Comparison of ENCODE assay signal across 9 mouse cellular contexts in genomic region chr9:99628581-99628980, GRCm38 (mm10). TPM values are rescaled to one million over a fixed set of nuclear protein-coding genes. Genes with fewer than 3 reads are reported as not detected.
DNase-seq lines count a peak whose midpoint lies in the region; ATAC-seq lines count a peak whose summit lies in the region.
"Had no signal": no experiment of that assay in that cellular context is flagged by ENCODE, and none has a peak within 500 bp of the region (broad histone marks: within the 10 kb centered on the region; RNA-seq: fewer than 3 reads in every experiment).

No protein-coding gene starts in this region.

- H3K4me1 ChIP-seq in kidney, embryonic 14.5 days (ENCODE audit: control insufficient read depth, insufficient read depth, low read length): peaks cover 13% of the 10 kb centered on the region; the same call in 1 of the 2 replicates
- H3K4me1 ChIP-seq in forebrain, embryonic 11.5 days (replicated peaks; ENCODE audit: control insufficient read depth, insufficient read depth, low read length): peaks cover 19% of the 10 kb centered on the region
- peaks cover 9% of the 10 kb centered on the region for H3K4me1 ChIP-seq in intestine, embryonic 16.5 days (ENCODE audit: control insufficient read depth, insufficient read depth, low read length)
- peaks cover 26% of the 10 kb centered on the region for H3K4me1 ChIP-seq in neural tube, embryonic 15.5 days

- H3K4me2 ChIP-seq in kidney, embryonic 14.5 days (replicated peaks; ENCODE audit: low read depth, low read length): peak overlapping the region; percentile 53
- H3K4me2 ChIP-seq in forebrain, embryonic 11.5 days (ENCODE audit: low read depth, low read length, severe bottlenecking): peak overlapping the region; percentile 65; the same call in 1 of the 2 replicates
- H3K4me2 ChIP-seq in intestine, embryonic 16.5 days (ENCODE audit: low read depth, low read length): no peak overlapping the region
- peak overlapping the region; percentile 89 for H3K4me2 ChIP-seq in neural tube, embryonic 15.5 days

- no peaks in the 10 kb centered on the region for H3K9me3 ChIP-seq in kidney, embryonic 14.5 days (ENCODE audit: control insufficient read depth, low read length)
- H3K9me3 ChIP-seq in forebrain, embryonic 11.5 days (ENCODE audit: control insufficient read depth, low read length): no peaks in the 10 kb centered on the region
- no peaks in the 10 kb centered on the region for H3K9me3 ChIP-seq in intestine, embryonic 16.5 days (ENCODE audit: control insufficient read depth, low read length)
- H3K9me3 ChIP-seq in neural tube, embryonic 15.5 days (replicated peaks): no peaks in the 10 kb centered on the region

- H3K4me3 ChIP-seq in kidney, embryonic 14.5 days (ENCODE audit: low read length): no peak overlapping the region; the same call in 1 of the 2 replicates
- no peak overlapping the region for H3K4me3 ChIP-seq in forebrain, embryonic 11.5 days (ENCODE audit: low read depth, low read length)
- H3K4me3 ChIP-seq in intestine, embryonic 16.5 days (ENCODE audit: low read length): no peak overlapping the region
- H3K4me3 ChIP-seq in neural tube, embryonic 15.5 days (replicated peaks): peak overlapping the region; percentile 62

- no peak for ATAC-seq in kidney, embryonic 14.5 days (ENCODE audit: low FRiP score, low TSS enrichment)
- ATAC-seq in forebrain, embryonic 11.5 days (replicated peaks; ENCODE audit: low FRiP score): no peak
- no peak for ATAC-seq in intestine, embryonic 16.5 days
- no peak for ATAC-seq in neural tube, embryonic 15.5 days (ENCODE audit: low FRiP score)
- no peak for ATAC-seq in cerebellum, adult (ENCODE audit: insufficient number of reproducible peaks, low FRiP score, low TSS enrichment)

- WGBS in kidney, embryonic 14.5 days: 75% methylated on average over 4 of the region's 4 CpGs
- 51% methylated on average over 4 of the region's 4 CpGs for WGBS in forebrain, embryonic 11.5 days
- WGBS in intestine, embryonic 16.5 days: 67% methylated on average over 4 of the region's 4 CpGs
- WGBS in neural tube, embryonic 15.5 days: 64% methylated on average over 4 of the region's 4 CpGs

- peaks cover 7% of the 10 kb centered on the region for H3K36me3 ChIP-seq in kidney, embryonic 14.5 days (ENCODE audit: control insufficient read depth, insufficient read depth, low read length)
- no peaks in the 10 kb centered on the region for H3K36me3 ChIP-seq in forebrain, embryonic 11.5 days (ENCODE audit: control insufficient read depth, insufficient read depth, low read length)
- no peaks in the 10 kb centered on the region for H3K36me3 ChIP-seq in intestine, embryonic 16.5 days (ENCODE audit: control insufficient read depth, insufficient read depth, low read length)
- no peaks in the 10 kb centered on the region for H3K36me3 ChIP-seq in neural tube, embryonic 15.5 days

- peak overlapping the region; percentile 63; the same call in 1 of the 2 replicates for H3K9ac ChIP-seq in kidney, embryonic 14.5 days (ENCODE audit: low read depth, low read length)
- H3K9ac ChIP-seq in forebrain, embryonic 11.5 days (ENCODE audit: low read length): peak overlapping the region; percentile 66; the same call in 1 of the 2 replicates
- no peak overlapping the region for H3K9ac ChIP-seq in intestine, embryonic 16.5 days (ENCODE audit: low read depth, low read length)
- no peak overlapping the region for H3K9ac ChIP-seq in neural tube, embryonic 15.5 days (replicated peaks)

- no peaks in the 10 kb centered on the region for H3K27me3 ChIP-seq in kidney, embryonic 14.5 days (ENCODE audit: control insufficient read depth, insufficient read depth, low read length)
- no peaks in the 10 kb centered on the region for H3K27me3 ChIP-seq in forebrain, embryonic 11.5 days (ENCODE audit: control insufficient read depth, insufficient read depth, low read length)
- H3K27me3 ChIP-seq in intestine, embryonic 16.5 days (replicated peaks; ENCODE audit: control insufficient read depth, insufficient read depth, low read length): no peaks in the 10 kb centered on the region
- no peaks in the 10 kb centered on the region for H3K27me3 ChIP-seq in neural tube, embryonic 15.5 days (replicated peaks)

- no peak for DNase-seq in kidney, adult 8-10 months
- DNase-seq in forebrain, embryonic 11.5 days (ENCODE audit: low spot score): no peak
- DNase-seq in frontal cortex, postnatal 25 days (ENCODE audit: low spot score in 2 of 2): no peak
- DNase-seq in right cerebral cortex, adult 2 months (ENCODE audit: low spot score in 2 of 2): no peak

- H3K27ac ChIP-seq in kidney, embryonic 14.5 days (ENCODE audit: low read depth, low read length): no peak overlapping the region; the same call in 1 of the 2 replicates
- no peak overlapping the region for H3K27ac ChIP-seq in forebrain, embryonic 11.5 days (ENCODE audit: low read depth, low read length)
- H3K27ac ChIP-seq in intestine, embryonic 16.5 days (ENCODE audit: low read length): 0 out of 2 replicates have a peak overlapping the region, but pooled peaks have one; percentile 86
- peak overlapping the region; percentile 83; the same call in 1 of the 2 replicates for H3K27ac ChIP-seq in neural tube, embryonic 15.5 days (replicated peaks)
- H3K27ac ChIP-seq: macrophage had no signal

RNA-seq across cellular contexts. Expression of gene Dzip1l, which starts 0.7 kb away (rescaled TPM):
- polyA plus RNA-seq in kidney, embryonic 14.5 days (2014; fragmentation: Nextera tagmentation; extraction: Ambion mirVana): 10.7 and 23.0 TPM in 2 replicates
- 21.4 and 21.7 TPM in 2 replicates for polyA plus RNA-seq in forebrain, embryonic 11.5 days (2014; fragmentation: Nextera tagmentation; extraction: Ambion mirVana)
- 9.9 and 11.2 TPM in 2 replicates for polyA plus RNA-seq in intestine, embryonic 16.5 days (2015; fragmentation: Nextera tagmentation; extraction: Ambion mirVana)
- 8.5 and 9.6 TPM in 2 replicates for polyA plus RNA-seq in neural tube, embryonic 15.5 days (2015; fragmentation: Nextera tagmentation; extraction: Ambion mirVana)
- polyA plus RNA-seq: macrophage had no signal

RNA-seq across cellular contexts. Expression of gene A4gnt, which starts 16.3 kb away (rescaled TPM):
- polyA plus RNA-seq in kidney, embryonic 14.5 days (2014; fragmentation: Nextera tagmentation; extraction: Ambion mirVana): 0.07 TPM in 1 of 2 replicates, not detected in the other
- not detected in 2 replicates for polyA plus RNA-seq in forebrain, embryonic 11.5 days (2014; fragmentation: Nextera tagmentation; extraction: Ambion mirVana)
- 1.2 and 1.6 TPM in 2 replicates for polyA plus RNA-seq in intestine, embryonic 16.5 days (2015; fragmentation: Nextera tagmentation; extraction: Ambion mirVana)
- not detected in 2 replicates for polyA plus RNA-seq in neural tube, embryonic 15.5 days (2015; fragmentation: Nextera tagmentation; extraction: Ambion mirVana)
- polyA plus RNA-seq: macrophage had no signal

RNA-seq across cellular contexts. Expression of gene Dbr1, which starts 53.0 kb away (rescaled TPM):
- polyA plus RNA-seq in kidney, embryonic 14.5 days (2014; fragmentation: Nextera tagmentation; extraction: Ambion mirVana): 24.7 and 28.6 TPM in 2 replicates
- polyA plus RNA-seq in forebrain, embryonic 11.5 days (2014; fragmentation: Nextera tagmentation; extraction: Ambion mirVana): 37.2 and 39.8 TPM in 2 replicates
- polyA plus RNA-seq in intestine, embryonic 16.5 days (2015; fragmentation: Nextera tagmentation; extraction: Ambion mirVana): 23.4 and 27.8 TPM in 2 replicates
- 23.2 and 28.7 TPM in 2 replicates for polyA plus RNA-seq in neural tube, embryonic 15.5 days (2015; fragmentation: Nextera tagmentation; extraction: Ambion mirVana)

RNA-seq across cellular contexts. Expression of gene Armc8, which starts 59.9 kb away (rescaled TPM):
- 20.1 and 28.0 TPM in 2 replicates for polyA plus RNA-seq in kidney, embryonic 14.5 days (2014; fragmentation: Nextera tagmentation; extraction: Ambion mirVana)
- 38.9 and 39.9 TPM in 2 replicates for polyA plus RNA-seq in forebrain, embryonic 11.5 days (2014; fragmentation: Nextera tagmentation; extraction: Ambion mirVana)
- polyA plus RNA-seq in intestine, embryonic 16.5 days (2015; fragmentation: Nextera tagmentation; extraction: Ambion mirVana): 25.5 and 28.1 TPM in 2 replicates
- 67.1 and 73.8 TPM in 2 replicates for polyA plus RNA-seq in neural tube, embryonic 15.5 days (2015; fragmentation: Nextera tagmentation; extraction: Ambion mirVana)

Comparison
In these comparisons a context has a peak if more than half of its experiments do, and no peak if none do; other contexts are left out.
1. H3K27ac ChIP-seq: peak in intestine, embryonic 16.5 days (single experiment) and neural tube, embryonic 15.5 days (single experiment); none in kidney, embryonic 14.5 days (single experiment) and forebrain, embryonic 11.5 days (single experiment).
2. H3K9ac ChIP-seq: peak in kidney, embryonic 14.5 days (single experiment) and forebrain, embryonic 11.5 days (single experiment); none in intestine, embryonic 16.5 days (single experiment) and neural tube, embryonic 15.5 days (single experiment).